Mouse (Mus musculus) cerebellum, postnatal 4 days (tissue): ENCODE measurements at regions not wholly inside any gene's neighbourhood (a gene's known extent, or its start where the extent isn't known, plus 50 kb on each side); places are given as distances from the start of the nearest gene placed in this dataset.
"Not testable (repeated sequence)": the region's sequence is repeated elsewhere in the genome, so short reads cannot be mapped to it uniquely, and the experiment has no call there.

ENCODE experiments used
- DNase-seq, 2 experiments: peaks; one replicate each; pipeline ENCODE4 v3.0.0; 2022; ENCODE audit warnings: low spot score in 2 of 2, mixed read lengths in 1 of 2

DNA sequence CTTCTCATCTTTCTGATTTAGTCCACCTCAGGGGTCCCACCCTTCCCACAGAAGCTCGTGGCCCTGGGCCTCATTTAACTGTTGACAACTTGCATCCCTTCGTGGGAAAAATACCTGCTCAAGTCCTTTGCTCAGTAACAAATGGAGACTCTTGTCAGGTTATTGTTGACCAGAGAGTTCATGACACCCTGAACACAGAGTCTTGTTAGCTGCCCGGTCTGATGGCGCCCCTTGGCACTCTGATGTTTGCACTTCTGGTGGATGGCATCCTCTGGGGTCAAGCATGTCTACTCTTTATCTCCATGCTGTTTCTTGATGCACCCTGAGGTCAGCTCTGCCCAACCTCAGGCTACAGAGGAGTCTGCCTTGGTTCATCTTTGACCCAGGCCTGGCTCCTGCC, 157.6 kb upstream of the Trpc7 start:
- DNase-seq, result no peak

DNA sequence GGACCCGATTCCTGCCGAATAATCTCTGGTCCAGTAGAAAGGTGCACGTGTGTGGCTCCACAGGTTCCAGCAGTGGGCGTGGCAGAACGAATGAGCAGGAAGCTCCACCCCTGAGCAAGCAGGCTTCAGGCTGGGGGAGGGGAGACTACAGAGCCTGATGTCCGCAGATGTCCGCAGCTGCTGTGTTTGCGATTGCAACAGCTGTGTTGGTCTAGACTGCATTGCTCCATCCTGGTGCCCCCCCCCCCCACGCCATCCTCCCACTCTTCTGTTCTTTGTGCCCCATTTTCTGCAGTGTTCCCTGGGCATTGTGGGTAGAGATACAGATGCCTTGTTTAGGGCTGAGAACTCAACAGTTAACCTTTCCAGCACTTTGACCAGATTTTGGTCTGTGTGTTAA, 150.3 kb upstream of the Trpc7 start:
- not testable (repeated sequence) for DNase-seq

DNA sequence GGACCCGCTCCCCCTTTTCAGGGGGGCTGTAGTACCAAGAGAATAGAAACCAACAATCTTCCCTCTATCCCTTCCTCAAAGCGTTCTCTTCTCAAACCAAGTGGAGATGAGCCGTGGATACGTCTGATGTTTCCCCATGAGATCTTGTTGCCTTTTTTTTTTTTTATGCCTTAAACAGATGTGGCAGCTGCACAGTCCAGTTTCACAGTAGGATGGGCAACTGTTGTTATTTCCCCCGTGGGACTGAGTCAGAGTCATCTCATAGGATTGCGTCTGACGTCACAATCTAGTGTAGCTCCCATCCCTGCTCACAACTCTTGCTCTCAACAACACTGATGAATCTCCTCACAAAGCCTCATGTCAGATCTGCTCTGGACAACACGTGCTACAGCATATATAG, 148.7 kb upstream of the Trpc7 start:
- DNase-seq, result no peak

DNA sequence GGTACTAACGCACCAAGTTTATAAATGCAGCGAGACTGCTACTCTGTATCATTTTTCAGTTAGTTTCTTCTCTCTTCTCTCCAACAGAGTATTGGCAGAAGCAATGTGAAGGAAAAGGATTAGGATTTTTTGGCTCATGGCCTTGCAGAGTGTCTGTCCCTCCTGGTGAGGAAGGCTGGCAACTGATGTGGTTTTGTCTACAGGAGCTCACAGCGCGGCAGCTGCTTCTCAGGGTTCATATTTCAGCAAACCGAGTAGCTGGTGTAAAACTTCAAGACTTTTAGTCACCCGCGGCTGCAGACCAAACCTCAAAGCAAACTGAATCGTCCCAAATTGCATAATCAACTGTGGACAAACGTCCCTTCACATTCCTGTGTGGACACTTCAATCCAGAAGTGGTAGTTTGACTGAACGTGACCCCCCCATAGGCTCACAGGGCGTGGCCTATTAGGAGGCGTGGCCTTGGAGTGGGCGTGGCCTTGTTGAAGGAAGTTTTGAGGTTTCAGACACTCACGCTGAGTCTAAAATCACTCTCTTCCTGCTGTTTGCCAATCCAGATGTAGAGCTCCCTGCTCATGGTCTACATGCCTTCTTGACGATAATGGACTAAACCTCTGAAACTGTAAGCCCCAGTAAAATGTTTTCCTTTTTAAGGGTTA, 147.7 kb upstream of the Trpc7 start:
- DNase-seq, result no peak

DNA sequence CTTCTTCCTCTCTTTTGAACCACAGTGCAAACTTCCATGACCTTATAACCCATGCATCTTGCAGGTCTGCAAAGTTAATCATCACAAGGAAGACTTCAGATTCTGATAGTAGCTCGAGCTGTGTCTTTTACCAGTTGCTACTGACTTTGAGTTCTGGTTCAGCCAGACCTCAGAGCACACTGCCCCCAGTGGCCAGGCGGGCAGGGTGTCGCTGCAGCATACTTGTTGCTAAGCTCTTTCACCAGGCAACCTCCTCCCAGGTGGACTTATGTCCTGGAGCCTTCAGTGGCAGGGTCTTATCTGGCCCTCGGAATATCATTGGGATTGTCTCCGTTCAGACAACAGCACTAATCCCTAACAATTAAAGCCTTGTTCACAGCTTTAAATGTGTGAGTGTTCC, 146.7 kb upstream of the Trpc7 start:
- no peak for DNase-seq

DNA sequence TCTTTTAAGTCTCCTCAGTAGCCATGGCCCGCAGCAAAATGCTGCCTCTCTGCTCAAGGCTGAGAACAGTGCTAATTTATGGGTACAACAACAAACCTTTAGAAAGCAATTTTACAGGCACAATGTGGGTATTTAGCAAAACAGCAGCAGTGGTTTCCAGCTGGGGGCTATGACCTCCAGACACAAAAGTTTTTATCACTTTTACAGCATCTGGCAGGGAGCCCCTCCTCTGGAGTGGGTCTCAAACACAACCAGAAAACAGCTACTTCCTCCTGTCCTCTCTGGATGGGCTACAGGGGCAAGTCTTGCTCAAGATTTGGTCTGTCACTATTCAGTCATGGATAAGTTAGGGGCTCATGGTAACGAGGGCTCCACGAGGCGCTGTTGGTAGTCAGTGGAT, 137.1 kb upstream of the Trpc7 start:
- no peak for DNase-seq

DNA sequence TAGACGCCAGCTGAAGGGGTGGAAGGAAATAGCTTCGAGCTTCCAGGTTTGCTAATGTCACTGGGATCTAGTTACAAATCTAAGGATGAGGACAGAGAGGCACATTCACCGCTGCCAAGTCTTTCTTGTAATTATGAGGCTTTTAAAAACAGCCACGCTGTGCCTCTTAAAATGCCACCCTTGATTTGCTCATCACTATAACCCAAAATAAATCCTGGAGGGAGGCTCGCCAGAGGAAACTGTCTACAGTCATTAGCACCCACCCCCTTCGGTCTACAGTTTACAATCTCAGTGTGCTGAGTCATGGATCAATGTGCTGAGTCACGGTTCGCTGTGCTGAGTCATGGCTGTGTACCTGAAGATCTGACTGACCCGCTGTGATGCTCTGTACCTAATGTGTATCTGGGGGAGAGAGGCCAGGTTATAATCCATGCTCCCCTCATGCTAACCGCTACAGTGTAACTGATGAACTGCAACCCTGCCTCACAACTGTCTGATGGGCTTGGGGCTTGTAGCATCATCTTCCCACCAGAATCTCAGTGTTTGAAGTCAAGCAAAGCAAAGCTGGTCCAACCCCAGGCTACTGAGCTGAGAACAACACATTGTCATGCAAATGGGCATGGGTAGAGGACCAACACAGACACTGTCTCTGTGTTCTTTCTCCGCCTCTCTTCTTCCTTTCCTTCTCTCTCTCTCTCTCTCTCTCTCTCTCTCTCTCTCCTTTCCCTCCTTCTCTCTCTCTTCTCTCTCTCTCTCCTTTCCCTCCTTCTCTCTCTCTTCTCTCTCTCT, 122.0 kb upstream of the Trpc7 start:
- no peak for DNase-seq

DNA sequence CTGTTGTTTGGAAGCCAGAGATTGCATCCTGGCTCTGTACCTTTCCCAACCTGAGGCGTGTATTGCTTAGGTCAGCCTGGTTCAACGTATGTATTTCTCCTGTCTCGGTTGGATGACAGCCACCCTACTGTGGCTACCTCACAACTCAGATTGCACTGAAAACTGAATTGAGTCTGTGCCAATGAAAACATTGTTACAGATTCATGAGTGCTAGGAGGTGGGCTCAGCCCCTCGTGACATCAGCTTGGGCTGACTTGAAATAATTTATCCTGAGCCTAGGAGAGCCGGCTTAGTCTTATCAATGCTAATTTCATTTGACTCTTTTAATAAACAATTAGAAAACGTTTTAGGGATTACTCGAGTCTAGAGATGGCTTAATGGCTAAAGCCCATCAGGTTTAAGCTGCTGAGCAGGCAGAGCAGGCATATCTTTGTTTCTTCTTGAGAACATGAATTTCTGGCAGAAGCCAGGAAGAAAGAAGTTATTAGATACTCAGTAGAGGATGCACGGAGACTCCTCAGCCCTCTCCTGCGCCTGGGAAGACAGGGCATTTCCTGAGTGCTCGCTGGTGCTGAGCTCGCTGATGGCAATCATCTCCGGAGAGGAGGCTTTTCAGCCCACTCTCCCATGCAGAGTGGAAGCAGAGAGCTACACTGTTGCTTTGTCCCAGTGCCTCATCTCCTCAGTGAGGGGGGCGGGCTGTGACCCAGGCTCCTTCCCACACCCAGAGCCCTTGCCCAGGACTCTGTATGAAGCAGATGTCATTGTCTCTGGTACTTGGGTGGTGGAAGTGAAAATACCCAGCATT, 120.9 kb upstream of the Trpc7 start:
- no peak for DNase-seq

DNA sequence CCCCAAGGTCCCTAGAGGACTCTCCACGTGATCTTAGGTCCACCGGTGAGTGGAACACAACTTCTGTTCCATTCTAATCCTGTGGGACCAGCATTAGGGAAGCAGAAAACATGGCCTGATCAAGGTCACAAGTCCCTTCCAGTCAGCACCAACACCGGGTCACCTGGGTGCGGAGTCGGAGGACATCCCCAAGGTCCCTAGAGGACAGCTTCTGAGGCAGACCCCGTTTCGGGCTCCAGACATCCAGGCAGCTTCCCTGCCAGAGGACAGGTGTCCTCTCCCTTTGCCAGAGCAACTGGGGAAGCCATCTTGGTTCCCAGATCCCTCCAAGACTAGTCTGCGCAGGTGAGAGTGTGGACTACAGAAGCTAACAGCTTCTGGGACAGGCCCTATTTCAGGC, 111.4 kb upstream of the Trpc7 start:
- DNase-seq, result not testable (repeated sequence)

DNA sequence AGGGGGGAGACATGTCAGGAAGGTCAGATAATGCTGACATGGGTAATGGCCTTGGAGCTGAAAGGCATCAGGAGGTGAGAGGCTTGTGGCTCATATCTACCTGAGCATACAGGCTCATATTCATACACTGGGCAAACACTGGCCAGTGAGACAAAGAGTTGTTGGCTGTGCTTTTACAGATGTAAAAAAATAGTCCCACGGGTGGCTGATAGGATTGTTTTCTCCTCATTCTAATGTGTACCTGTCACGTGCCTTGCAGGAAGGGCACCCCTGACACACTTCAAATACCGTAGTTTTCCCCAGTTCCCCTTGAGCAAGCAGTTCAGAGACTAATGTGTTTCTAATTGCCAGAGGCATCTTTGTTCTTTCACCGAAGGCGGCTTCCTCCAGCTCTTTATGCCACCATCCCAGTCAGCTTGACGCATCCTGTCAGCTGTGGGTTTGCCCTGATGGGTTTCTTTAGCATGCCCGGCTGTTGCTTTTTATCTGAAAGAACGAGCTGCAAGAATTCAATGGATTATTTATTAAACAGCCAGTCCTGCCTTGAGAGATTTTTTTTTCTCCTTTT, 107.9 kb upstream of the Trpc7 start:
- DNase-seq, result no peak

DNA sequence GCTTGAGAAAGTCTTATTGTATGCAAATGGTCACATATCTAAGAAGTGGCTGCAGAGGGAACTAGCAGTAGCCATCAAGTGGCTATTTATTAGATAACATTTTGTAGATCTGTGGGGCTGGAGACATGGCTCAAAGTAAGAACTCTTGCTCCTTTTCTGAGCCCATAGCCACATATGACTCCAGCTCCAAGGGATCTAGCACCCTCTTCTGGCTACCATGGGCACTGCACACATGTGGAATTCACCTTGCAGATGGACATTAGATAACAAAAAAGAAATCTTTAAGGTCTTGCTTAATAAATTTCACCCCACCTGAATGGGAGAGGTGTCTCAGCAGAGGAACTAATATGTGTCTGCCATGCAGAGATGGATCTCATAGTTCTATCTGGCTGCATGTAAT, 96.2 kb upstream of the Trpc7 start:
- DNase-seq, result peak in 1 of 2 experiments; percentile 37

DNA sequence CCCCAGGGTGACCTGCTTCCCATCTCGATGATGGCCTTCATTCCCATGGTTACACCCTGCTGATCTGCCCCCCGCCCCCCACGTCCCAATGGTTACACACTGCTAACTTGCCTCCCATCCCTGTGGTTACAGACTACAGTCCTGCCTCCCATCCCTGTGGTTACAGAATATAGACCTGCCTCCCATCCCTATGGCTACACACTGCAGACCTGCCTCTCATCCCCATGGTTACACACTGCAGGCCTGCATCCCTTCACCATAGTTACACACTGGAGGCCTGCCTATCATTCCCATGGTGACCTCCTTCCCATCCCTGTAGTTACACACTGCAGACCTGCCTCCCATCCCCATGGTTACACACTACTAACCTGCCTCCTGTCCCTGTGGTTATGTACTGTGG, 78.3 kb upstream of the Trpc7 start:
- no peak for DNase-seq

DNA sequence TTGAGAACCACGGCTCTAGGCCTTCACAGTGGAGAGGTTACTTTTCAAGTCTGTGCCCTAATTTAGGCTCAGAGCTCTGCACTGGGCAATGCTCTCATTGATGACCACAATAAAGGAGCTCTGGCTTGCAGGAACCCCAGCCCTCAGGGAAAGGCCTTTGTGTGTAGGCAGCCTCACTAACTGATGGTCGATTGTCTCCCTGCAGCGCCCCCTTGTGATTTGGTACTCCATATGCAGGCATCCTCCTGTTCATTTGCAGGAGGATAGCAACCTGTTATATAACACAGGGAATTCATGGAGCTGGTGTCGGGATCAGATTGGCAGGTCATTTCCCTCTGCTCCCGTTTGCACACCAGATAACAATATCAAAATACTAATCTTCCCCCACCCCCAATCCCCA, 59.6 kb upstream of the Trpc7 start:
- DNase-seq, result no peak

DNA sequence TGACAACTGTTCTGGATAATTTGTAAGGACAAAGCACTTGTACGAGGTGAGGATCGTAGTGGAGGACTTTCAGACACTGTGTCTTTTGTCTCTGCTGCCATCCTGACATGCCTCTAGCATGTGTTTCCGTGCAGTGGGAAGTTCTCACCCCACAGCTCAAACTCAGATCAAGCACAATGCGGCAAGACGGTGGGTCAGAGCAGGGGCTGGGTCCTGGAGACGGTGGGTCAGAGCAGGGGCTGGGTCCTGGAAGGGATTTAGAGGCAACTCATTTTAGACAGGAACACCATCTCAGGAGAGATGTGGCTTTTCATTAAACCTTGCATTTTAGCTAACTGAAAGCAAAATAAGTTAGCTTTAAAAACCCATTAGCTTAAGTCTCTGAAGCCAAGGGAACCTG, 52.3 kb upstream of the Trpc7 start:
- DNase-seq, result no peak

DNA sequence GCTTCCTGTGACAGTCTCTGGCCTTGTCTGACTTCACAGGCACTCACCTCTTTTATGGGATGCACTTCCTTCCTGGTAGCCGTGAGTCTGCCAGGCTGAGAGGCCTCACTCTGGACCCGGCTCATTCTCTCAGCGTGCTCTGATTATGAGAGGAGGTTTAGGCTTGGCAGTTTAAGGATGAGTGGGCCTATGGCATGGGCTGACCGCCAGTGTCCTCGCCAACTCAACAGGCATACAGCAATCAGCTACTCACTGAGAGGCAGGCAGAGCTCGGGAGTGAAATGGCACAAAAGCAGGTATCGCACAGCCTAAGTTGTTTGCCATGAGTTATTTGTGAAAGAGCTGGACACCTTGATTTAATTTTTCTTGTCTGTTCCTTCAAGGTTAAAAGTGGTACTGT, 51.5 kb upstream of the Trpc7 start:
- no peak for DNase-seq
